Mouse (Mus musculus) hindbrain, embryonic 15.5 days (tissue): ENCODE measurements at regions not wholly inside any gene's neighbourhood (a gene's known extent, or its start where the extent isn't known, plus 50 kb on each side); places are given as distances from the start of the nearest gene placed in this dataset.

Experiments
- ATAC-seq: fragments of 200-750 bp; cut with Nextera tagmentation; 2 replicates; pipeline ENCODE4 v1.8.0; 2017; ENCODE audit warnings: low read depth, moderate number of reproducible peaks, moderate TSS enrichment; ENCODE audit not compliant: low FRiP score
- H3K27ac ChIP-seq: fragments of 300-500 bp; sonication (generic); replicated peaks from 2 replicates; pipeline ENCODE4 v1.5.1; 2015; ENCODE audit warnings: mild to moderate bottlenecking, inconsistent platforms
- H3K27me3 ChIP-seq: fragments of 300-500 bp; sonication (generic); 2 replicates; pipeline ENCODE4 v1.6.1; 2015; ENCODE audit warnings: control low read depth, inconsistent platforms
- H3K36me3 ChIP-seq: fragments of 300-500 bp; sonication (generic); 2 replicates; pipeline ENCODE4 v1.6.1; 2015; ENCODE audit warnings: control low read depth, inconsistent platforms
- H3K4me1 ChIP-seq: fragments of 300-500 bp; sonication (generic); replicated peaks from 2 replicates; pipeline ENCODE4 v1.6.1; 2015; ENCODE audit warnings: control low read depth, inconsistent platforms
- H3K4me2 ChIP-seq: fragments of 300-500 bp; sonication (generic); 2 replicates; pipeline ENCODE4 v1.6.1; 2015; ENCODE audit warnings: moderate library complexity, mild to moderate bottlenecking, inconsistent platforms
- H3K4me3 ChIP-seq: fragments of 300-500 bp; sonication (generic); 2 replicates; pipeline ENCODE4 v1.5.1; 2015; ENCODE audit warnings: mild to moderate bottlenecking, inconsistent platforms
- H3K9ac ChIP-seq: fragments of 300-500 bp; sonication (generic); 2 replicates; pipeline ENCODE4 v1.6.1; 2015; ENCODE audit warnings: inconsistent platforms
- H3K9me3 ChIP-seq: fragments of 300-500 bp; sonication (generic); 2 replicates; pipeline ENCODE4 v1.6.1; 2016; ENCODE audit warnings: control low read depth, inconsistent platforms
- WGBS: fragments of 180-500 bp; shearing (Covaris S2); methylation state at CpG from one replicate; pipeline ENCODE4 v1.1.7; 2015; 5-methylcytosine and 5-hydroxymethylcytosine counted together

- H3K27me3 ChIP-seq: no peaks in the 10 kb centered on the region
- no peak overlapping the region for H3K4me2 ChIP-seq
- 59% methylated on average over 2 of the region's 2 CpGs for WGBS
- H3K9me3 ChIP-seq: no peaks in the 10 kb centered on the region
- H3K9ac ChIP-seq: no peak overlapping the region
- H3K36me3 ChIP-seq: no peaks in the 10 kb centered on the region
- H3K4me1 ChIP-seq: no peaks in the 10 kb centered on the region
- no peak for ATAC-seq
- H3K27ac ChIP-seq: no peak overlapping the region
- no peak overlapping the region for H3K4me3 ChIP-seq
Observed at GRCm38 (mm10) chr11:7562029-7562428, 348.3 kb upstream of the Igfbp3 start.

- Histone ChIP-seq H3K9me3 (no peaks in the 10 kb centered on the region), H3K4me1 (no peaks in the 10 kb centered on the region), H3K27ac (no peak overlapping the region), H3K9ac (no peak overlapping the region), H3K4me3 (no peak overlapping the region), H3K36me3 (no peaks in the 10 kb centered on the region), H3K27me3 (no peaks in the 10 kb centered on the region), H3K4me2 (no peak overlapping the region)
- WGBS: 74% methylated on average over 1 of the region's 1 CpGs
- no peak for ATAC-seq
Observed at GRCm38 (mm10) chr11:7561437-7561836, 347.7 kb upstream of the Igfbp3 start.

- WGBS: 83% methylated on average over 6 of the region's 6 CpGs
- Histone ChIP-seq H3K9me3 (no peaks in the 10 kb centered on the region), H3K9ac (no peak overlapping the region), H3K4me2 (no peak overlapping the region), H3K4me3 (no peak overlapping the region), H3K36me3 (no peaks in the 10 kb centered on the region), H3K4me1 (no peaks in the 10 kb centered on the region), H3K27ac (no peak overlapping the region), H3K27me3 (no peaks in the 10 kb centered on the region)
- ATAC-seq: no peak
Observed at GRCm38 (mm10) chr11:7555613-7556274, 342.0 kb upstream of the Igfbp3 start.

GRCm38 (mm10) chr11:7552154-7552553 is 338.4 kb upstream of the Igfbp3 start:
- H3K9ac ChIP-seq: no peak overlapping the region
- H3K36me3 ChIP-seq: no peaks in the 10 kb centered on the region
- no peaks in the 10 kb centered on the region for H3K4me1 ChIP-seq
- H3K4me3 ChIP-seq: no peak overlapping the region
- ATAC-seq: no peak
- H3K9me3 ChIP-seq: no peaks in the 10 kb centered on the region
- no peaks in the 10 kb centered on the region for H3K27me3 ChIP-seq
- no peak overlapping the region for H3K4me2 ChIP-seq
- H3K27ac ChIP-seq: no peak overlapping the region
- WGBS: 82% methylated on average over 3 of the region's 3 CpGs

- Histone ChIP-seq H3K4me1 (no peaks in the 10 kb centered on the region), H3K9me3 (no peaks in the 10 kb centered on the region), H3K4me2 (no peak overlapping the region), H3K4me3 (no peak overlapping the region), H3K36me3 (no peaks in the 10 kb centered on the region), H3K27ac (no peak overlapping the region), H3K27me3 (no peaks in the 10 kb centered on the region), H3K9ac (no peak overlapping the region)
- no peak for ATAC-seq
- 85% methylated on average over 2 of the region's 2 CpGs for WGBS
Observed at GRCm38 (mm10) chr11:7547796-7548195, 334.1 kb upstream of the Igfbp3 start.

GRCm38 (mm10) chr11:7545621-7546020 is 331.9 kb upstream of the Igfbp3 start:
- H3K4me1 ChIP-seq: no peaks in the 10 kb centered on the region
- WGBS: 91% methylated on average over 2 of the region's 2 CpGs
- H3K4me2 ChIP-seq: no peak overlapping the region
- H3K4me3 ChIP-seq: no peak overlapping the region
- no peak overlapping the region for H3K9ac ChIP-seq
- no peaks in the 10 kb centered on the region for H3K36me3 ChIP-seq
- no peak for ATAC-seq
- no peak overlapping the region for H3K27ac ChIP-seq
- H3K9me3 ChIP-seq: no peaks in the 10 kb centered on the region
- H3K27me3 ChIP-seq: no peaks in the 10 kb centered on the region

- Histone ChIP-seq H3K4me1 (no peaks in the 10 kb centered on the region), H3K9me3 (no peaks in the 10 kb centered on the region), H3K9ac (no peak overlapping the region), H3K4me3 (no peak overlapping the region), H3K36me3 (no peaks in the 10 kb centered on the region), H3K4me2 (no peak overlapping the region), H3K27me3 (no peaks in the 10 kb centered on the region), H3K27ac (no peak overlapping the region)
- no peak for ATAC-seq
- 20% methylated on average over 2 of the region's 2 CpGs for WGBS
Observed at GRCm38 (mm10) chr11:7534590-7534989, 320.9 kb upstream of the Igfbp3 start.

GRCm38 (mm10) chr11:7533327-7533726 is 319.6 kb upstream of the Igfbp3 start:
- no peak overlapping the region for H3K27ac ChIP-seq
- ATAC-seq: no peak
- H3K4me1 ChIP-seq: no peaks in the 10 kb centered on the region
- H3K36me3 ChIP-seq: no peaks in the 10 kb centered on the region
- no peak overlapping the region for H3K4me3 ChIP-seq
- no peaks in the 10 kb centered on the region for H3K9me3 ChIP-seq
- no peak overlapping the region for H3K4me2 ChIP-seq
- H3K27me3 ChIP-seq: no peaks in the 10 kb centered on the region
- no peak overlapping the region for H3K9ac ChIP-seq
- 40% methylated on average over 1 of the region's 1 CpGs for WGBS

GRCm38 (mm10) chr11:7531847-7532246 is 318.1 kb upstream of the Igfbp3 start:
- ATAC-seq: no peak
- no peaks in the 10 kb centered on the region for H3K4me1 ChIP-seq
- no peaks in the 10 kb centered on the region for H3K27me3 ChIP-seq
- H3K4me2 ChIP-seq: no peak overlapping the region
- no peak overlapping the region for H3K4me3 ChIP-seq
- no peaks in the 10 kb centered on the region for H3K36me3 ChIP-seq
- H3K9me3 ChIP-seq: no peaks in the 10 kb centered on the region
- WGBS: 87% methylated on average over 3 of the region's 3 CpGs
- H3K9ac ChIP-seq: no peak overlapping the region
- no peak overlapping the region for H3K27ac ChIP-seq

- H3K27me3 ChIP-seq: no peaks in the 10 kb centered on the region
- WGBS: 90% methylated on average over 6 of the region's 6 CpGs
- no peak overlapping the region for H3K4me3 ChIP-seq
- no peak overlapping the region for H3K9ac ChIP-seq
- ATAC-seq: no peak
- no peaks in the 10 kb centered on the region for H3K36me3 ChIP-seq
- no peak overlapping the region for H3K4me2 ChIP-seq
- H3K9me3 ChIP-seq: no peaks in the 10 kb centered on the region
- H3K27ac ChIP-seq: no peak overlapping the region
- no peaks in the 10 kb centered on the region for H3K4me1 ChIP-seq
Observed at GRCm38 (mm10) chr11:7530482-7531148, 316.9 kb upstream of the Igfbp3 start.

GRCm38 (mm10) chr11:7519556-7519955 is 305.8 kb upstream of the Igfbp3 start:
- no peaks in the 10 kb centered on the region for H3K36me3 ChIP-seq
- H3K4me1 ChIP-seq: no peaks in the 10 kb centered on the region
- ATAC-seq: no peak
- H3K4me2 ChIP-seq: no peak overlapping the region
- no peaks in the 10 kb centered on the region for H3K27me3 ChIP-seq
- no peaks in the 10 kb centered on the region for H3K9me3 ChIP-seq
- H3K27ac ChIP-seq: no peak overlapping the region
- 82% methylated on average over 2 of the region's 2 CpGs for WGBS
- no peak overlapping the region for H3K4me3 ChIP-seq
- H3K9ac ChIP-seq: no peak overlapping the region

GRCm38 (mm10) chr11:7508861-7509260 is 295.1 kb upstream of the Igfbp3 start:
- Histone ChIP-seq H3K9ac (no peak overlapping the region), H3K9me3 (no peaks in the 10 kb centered on the region), H3K4me3 (no peak overlapping the region), H3K4me1 (no peaks in the 10 kb centered on the region), H3K27ac (no peak overlapping the region), H3K27me3 (no peaks in the 10 kb centered on the region), H3K4me2 (no peak overlapping the region), H3K36me3 (no peaks in the 10 kb centered on the region)
- WGBS: 89% methylated on average over 5 of the region's 5 CpGs
- no peak for ATAC-seq
